Mouse (Mus musculus): ENCODE results near the gene Sulf2.

DNA sequence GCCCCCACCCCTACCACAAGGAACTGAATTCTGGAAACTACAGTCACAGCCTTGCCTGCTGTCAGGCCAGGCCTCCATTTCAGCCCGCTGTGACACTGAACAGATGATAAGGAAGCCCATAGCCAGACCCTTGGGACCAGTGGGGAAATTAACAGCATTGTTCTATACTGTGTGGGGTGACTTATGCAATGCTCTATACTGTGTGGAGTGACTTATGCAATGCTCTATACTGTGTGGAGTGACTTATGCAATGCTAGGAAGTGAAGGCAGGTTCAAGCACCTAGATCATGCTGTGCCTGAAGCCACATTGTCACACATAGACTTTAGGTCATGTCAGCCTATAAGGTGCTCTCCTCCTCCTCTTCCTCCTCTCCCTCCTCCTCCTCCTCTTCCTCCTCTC lies 9.1 kb upstream of the Sulf2 start:
- TF ChIP-seq CTCF (IDR thresholded peaks at IDR 0.05; ENCODE audit: low read depth) (no peak), EP300 (IDR thresholded peaks at IDR 0.05; ENCODE audit: low read depth) (no peak)
